Mouse (Mus musculus): ENCODE results near the gene Prpf19.

DNA sequence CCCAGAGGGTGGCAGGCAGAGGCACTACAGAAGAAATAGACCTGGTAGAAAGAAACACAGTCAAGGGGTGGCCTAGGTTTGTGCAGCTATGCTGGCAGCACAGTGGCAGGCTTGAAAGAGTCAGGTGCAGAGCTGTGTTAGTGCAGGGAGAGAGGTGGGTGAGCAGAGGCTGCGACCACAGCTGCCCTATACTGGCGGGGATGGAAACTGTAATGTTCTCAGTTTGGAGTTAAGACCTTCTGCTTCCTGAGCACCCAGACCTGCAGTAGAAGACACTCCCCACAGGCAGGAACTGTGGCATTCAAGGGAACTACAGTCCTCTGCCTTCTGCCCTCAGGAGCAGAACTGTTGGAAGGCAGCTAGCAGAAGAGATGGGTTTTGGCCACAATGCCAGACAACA is 19.8 kb downstream of the Prpf19 start:
- TF ChIP-seq CTCF (IDR thresholded peaks at IDR 0.05; ENCODE audit: extremely low read depth, insufficient read depth, insufficient read length, insufficient replicate concordance) (no peak), POLR2A (IDR thresholded peaks at IDR 0.05; ENCODE audit: low read depth, low read length) (no peak)

Measured in spleen, adult 2 months (tissue).